Mouse (Mus musculus): ENCODE measurements around the gene Ispd.

The Ispd gene

GRCm38 (mm10) chr12:36570414-36571095, 189.3 kb downstream of the Ispd start:
- DNase-seq: no peak

- peak in 1 of 2 experiments; percentile 8 for DNase-seq
Measured at GRCm38 (mm10) chr12:36584828-36585227, 203.6 kb downstream of the Ispd start.

- no peak for DNase-seq
Measured at GRCm38 (mm10) chr12:36597539-36598250, 216.4 kb downstream of the Ispd start.

GRCm38 (mm10) chr12:36621960-36622736, 240.9 kb downstream of the Ispd start:
- DNase-seq: no peak

GRCm38 (mm10) chr12:36627204-36627603, 246.0 kb downstream of the Ispd start:
- DNase-seq: no peak

- no peak for DNase-seq
Measured at GRCm38 (mm10) chr12:36632427-36632826, 251.2 kb downstream of the Ispd start.

- DNase-seq: no peak
Measured at GRCm38 (mm10) chr12:36647514-36647913, 266.3 kb downstream of the Ispd start.

- peak; percentile 65 to 79 for DNase-seq
Measured at GRCm38 (mm10) chr12:36662496-36662895, 281.2 kb downstream of the Ispd start.

GRCm38 (mm10) chr12:36664783-36665182, 283.5 kb downstream of the Ispd start:
- DNase-seq: no peak

GRCm38 (mm10) chr12:36666771-36667170, 285.5 kb downstream of the Ispd start:
- no peak for DNase-seq

GRCm38 (mm10) chr12:36670164-36670908, 289.1 kb downstream of the Ispd start:
- no peak for DNase-seq

GRCm38 (mm10) chr12:36670915-36671579, 289.8 kb downstream of the Ispd start:
- DNase-seq: no peak

GRCm38 (mm10) chr12:36674481-36674880, 293.2 kb downstream of the Ispd start:
- DNase-seq: no peak

GRCm38 (mm10) chr12:36678220-36678619, 297.0 kb downstream of the Ispd start:
- no peak for DNase-seq

GRCm38 (mm10) chr12:36680883-36681505, 299.7 kb downstream of the Ispd start:
- DNase-seq: no peak

GRCm38 (mm10) chr12:36681779-36682178, 300.5 kb downstream of the Ispd start:
- no peak for DNase-seq

- no peak for DNase-seq
Measured at GRCm38 (mm10) chr12:36694072-36694471, 312.8 kb downstream of the Ispd start.

- DNase-seq: no peak
Measured at GRCm38 (mm10) chr12:36704380-36704779, 323.1 kb downstream of the Ispd start.

GRCm38 (mm10) chr12:36708810-36709209, 327.6 kb downstream of the Ispd start:
- no peak for DNase-seq

- DNase-seq: peak; percentile 31 to 45
Measured at GRCm38 (mm10) chr12:36713866-36714662, 332.8 kb downstream of the Ispd start.

- no peak for DNase-seq
Measured at GRCm38 (mm10) chr12:36717526-36717925, 336.3 kb downstream of the Ispd start.

Measured in cerebellum, postnatal 25 days (tissue).